Mouse (Mus musculus) C2C12 (cell line): Measurements from ENCODE around the gene Mindy4b-ps.

ENCODE experiments used
- CEBPB ChIP-seq: IDR thresholded peaks from one replicate; pipeline ENCODE4 v1.6.1; 2011; ENCODE audit warnings: low read depth, mild to moderate bottlenecking, control low read depth, moderate library complexity
- CTCF ChIP-seq: IDR thresholded peaks from one replicate; pipeline ENCODE4 v1.5.1; 2011; ENCODE audit not compliant: control insufficient read depth, insufficient read depth, insufficient read length
- MAX ChIP-seq: IDR thresholded peaks from one replicate; pipeline ENCODE4 v1.6.1; 2011; ENCODE audit warnings: mild to moderate bottlenecking, control low read depth

DNA sequence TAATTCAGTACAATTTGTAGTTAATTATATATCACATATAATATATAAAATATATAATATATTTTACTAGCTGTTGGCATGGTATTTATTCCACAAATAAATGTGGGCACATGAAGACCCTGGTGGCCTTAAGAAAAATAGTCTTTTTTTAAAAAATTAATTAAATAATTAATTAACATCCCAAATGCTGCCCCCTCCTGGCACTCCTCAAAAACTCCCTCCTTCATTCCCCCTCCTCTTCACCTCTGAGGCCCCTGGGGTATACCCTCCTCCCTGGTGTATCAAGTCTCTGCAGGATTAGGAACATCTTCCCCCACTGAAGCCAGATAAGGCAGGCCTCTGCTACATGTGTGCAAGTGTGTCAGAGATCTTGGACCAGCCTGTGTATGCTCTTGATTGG, 73.4 kb downstream of the Mindy4b-ps start:
- TF ChIP-seq MAX: no peak
- no peak for TF ChIP-seq CTCF
- no peak for TF ChIP-seq CEBPB
